In genomic region chr6:140548082-140548769, GRCm38 (mm10) we compare ENCODE assay signal across 10 mouse cellular contexts.
DNase-seq lines count a peak whose midpoint lies in the region; ATAC-seq and TF ChIP-seq lines count a peak whose summit lies in the region.
"Had no signal": no experiment of that assay in that cellular context is flagged by ENCODE, and none has a peak within 500 bp of the region (broad histone marks: within the 10 kb centered on the region; RNA-seq: fewer than 3 reads in every experiment).

No protein-coding gene starts in this region.

- H3K4me3 ChIP-seq in embryonic facial prominence, embryonic 11.5 days (ENCODE audit: low read depth, low read length), result no peak overlapping the region
- H3K4me3 ChIP-seq in embryonic facial prominence, embryonic 10.5 days, result no peak overlapping the region
- no peak overlapping the region for H3K4me3 ChIP-seq in liver, postnatal 0 days (ENCODE audit: low read depth, low read length)
- H3K4me3 ChIP-seq: kidney, embryonic 15.5 days had no signal

- no peaks in the 10 kb centered on the region for H3K27me3 ChIP-seq in embryonic facial prominence, embryonic 11.5 days (ENCODE audit: control insufficient read depth, insufficient read depth, low read length)
- H3K27me3 ChIP-seq in embryonic facial prominence, embryonic 10.5 days (replicated peaks; ENCODE audit: low read depth, poor library complexity, severe bottlenecking), result no peaks in the 10 kb centered on the region
- no peaks in the 10 kb centered on the region for H3K27me3 ChIP-seq in liver, postnatal 0 days (ENCODE audit: insufficient read depth, low read length)
- H3K27me3 ChIP-seq: kidney, embryonic 15.5 days had no signal

- no peaks in the 10 kb centered on the region for H3K9me3 ChIP-seq in embryonic facial prominence, embryonic 11.5 days (replicated peaks; ENCODE audit: control insufficient read depth, low read length)
- no peaks in the 10 kb centered on the region for H3K9me3 ChIP-seq in embryonic facial prominence, embryonic 10.5 days
- H3K9me3 ChIP-seq in liver, postnatal 0 days (ENCODE audit: low read length), result no peaks in the 10 kb centered on the region
- H3K9me3 ChIP-seq: kidney, embryonic 15.5 days had no signal

- TF ChIP-seq CTCF in liver, postnatal 0 days (IDR thresholded peaks at IDR 0.05; ENCODE audit: low read depth), result no peak

- peak; percentile 21; the same call in 1 of the 2 replicates for TF ChIP-seq EP300 in liver, postnatal 0 days (IDR thresholded peaks at IDR 0.05; ENCODE audit: low read depth)

- peaks cover 2% of the 10 kb centered on the region; the same call in 1 of the 2 replicates for H3K36me3 ChIP-seq in embryonic facial prominence, embryonic 11.5 days (replicated peaks; ENCODE audit: control insufficient read depth, insufficient read depth, low read depth, low read length)
- peaks cover 90% of the 10 kb centered on the region for H3K36me3 ChIP-seq in embryonic facial prominence, embryonic 10.5 days (replicated peaks)
- peaks cover 11% of the 10 kb centered on the region for H3K36me3 ChIP-seq in liver, postnatal 0 days (replicated peaks; ENCODE audit: insufficient read depth, low read length)
- H3K36me3 ChIP-seq: G1E had no signal

- DNase-seq in embryonic facial prominence, embryonic 11.5 days (ENCODE audit: low spot score), result peak; percentile 12
- DNase-seq in embryonic facial prominence, embryonic 10.5 days (ENCODE audit: low spot score), result no peak
- DNase-seq in 416B (ENCODE audit: low read depth), result peak; percentile 76
- DNase-seq in brain, adult 2 months (ENCODE audit: low read depth, low spot score), result peak; percentile 42
- DNase-seq in liver, postnatal 0 days, result peak; percentile 70
- no peak for DNase-seq in right cerebral cortex, postnatal 4 days
- DNase-seq in kidney, postnatal 10 days, result no peak
- DNase-seq in right cerebral cortex, postnatal 10 days (ENCODE audit: low spot score in 2 of 2), result no peak

- H3K4me2 ChIP-seq in embryonic facial prominence, embryonic 11.5 days (ENCODE audit: low read depth, low read length), result no peak overlapping the region
- no peak overlapping the region for H3K4me2 ChIP-seq in liver, postnatal 0 days (ENCODE audit: low read depth, low read length)
- H3K4me2 ChIP-seq: kidney, embryonic 15.5 days had no signal

- H3K4me1 ChIP-seq in embryonic facial prominence, embryonic 11.5 days (ENCODE audit: control insufficient read depth, insufficient read depth, low read length), result no peaks in the 10 kb centered on the region
- peaks cover 25% of the 10 kb centered on the region for H3K4me1 ChIP-seq in embryonic facial prominence, embryonic 10.5 days
- peaks cover 7% of the 10 kb centered on the region; the same call in 1 of the 2 replicates for H3K4me1 ChIP-seq in liver, postnatal 0 days (ENCODE audit: insufficient read depth)

- ATAC-seq in embryonic facial prominence, embryonic 11.5 days (replicated peaks; ENCODE audit: insufficient number of reproducible peaks, low FRiP score, low TSS enrichment, low read depth), result no peak
- ATAC-seq in liver, postnatal 0 days, result peak; percentile 92

- WGBS in embryonic facial prominence, embryonic 11.5 days, result 62% methylated on average over 5 of the region's 5 CpGs
- 65% methylated on average over 5 of the region's 5 CpGs for WGBS in embryonic facial prominence, embryonic 10.5 days
- 46% methylated on average over 5 of the region's 5 CpGs for WGBS in liver, postnatal 0 days (ENCODE audit: insufficient replicate concordance)

- no peak overlapping the region for H3K27ac ChIP-seq in embryonic facial prominence, embryonic 11.5 days (replicated peaks; ENCODE audit: low read depth, low read length)
- no peak overlapping the region for H3K27ac ChIP-seq in embryonic facial prominence, embryonic 10.5 days (replicated peaks)
- H3K27ac ChIP-seq in liver, postnatal 0 days (ENCODE audit: low read depth), result peak overlapping the region; percentile 87
- H3K27ac ChIP-seq: kidney, embryonic 15.5 days had no signal

- no peak overlapping the region for H3K9ac ChIP-seq in embryonic facial prominence, embryonic 11.5 days (replicated peaks; ENCODE audit: low read length)
- H3K9ac ChIP-seq in liver, postnatal 0 days (replicated peaks), result no peak overlapping the region
- H3K9ac ChIP-seq: kidney, embryonic 15.5 days had no signal

Comparison
In these comparisons a context has a peak if more than half of its experiments do, and no peak if none do; other contexts are left out.
1. DNase-seq: peak in embryonic facial prominence, embryonic 11.5 days (single experiment), 416B (single experiment), brain, adult 2 months (single experiment) and liver, postnatal 0 days (single experiment); none in embryonic facial prominence, embryonic 10.5 days (single experiment), right cerebral cortex, postnatal 4 days (single experiment), kidney, postnatal 10 days (single experiment) and right cerebral cortex, postnatal 10 days (0 of 2).